Mouse (Mus musculus) left cerebral cortex, adult 9 months (tissue): ENCODE data around the gene Ube3b.

Source experiments
- DNase-seq, 2 experiments: peaks; one replicate each; pipeline ENCODE4 v3.0.0; 2022; ENCODE audit warnings: low spot score in 2 of 2

Ube3b gene

GRCm38 (mm10) chr5:114380209-114381012, at the start of gene Ube3b, which contains the start of gene Kctd10:
Gene Ube3b, plus strand, starts transcription at chr5:114380607.
Gene Kctd10, minus strand, starts transcription at chr5:114380508.
- peak in 1 of 2 experiments; percentile 86 for DNase-seq

GRCm38 (mm10) chr5:114342996-114343395, 37.4 kb upstream of the Ube3b start:
- DNase-seq: no peak

GRCm38 (mm10) chr5:114343612-114344011, 36.8 kb upstream of the Ube3b start:
- DNase-seq: no peak

DNA sequence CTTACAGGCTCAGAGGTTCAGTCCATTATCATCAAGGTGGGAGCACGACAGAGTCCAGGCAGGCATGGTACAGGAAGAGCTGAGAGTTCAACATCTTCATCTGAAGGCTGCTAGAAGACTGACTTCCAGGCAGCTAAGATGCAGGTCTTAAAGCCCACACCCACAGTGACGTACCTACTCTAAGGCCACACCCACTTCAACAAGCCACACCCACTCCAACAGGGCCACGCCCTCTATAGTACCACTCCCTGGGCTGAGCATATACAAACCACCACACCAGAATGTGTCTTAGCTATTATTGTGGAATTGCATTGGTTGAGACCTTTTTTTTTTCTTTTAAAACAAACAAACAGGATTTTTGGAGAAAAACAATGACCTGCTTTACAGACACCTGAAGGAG, 34.9 kb upstream of the Ube3b start:
- no peak for DNase-seq

- DNase-seq: no peak
Measured at GRCm38 (mm10) chr5:114347005-114347404, 33.4 kb upstream of the Ube3b start.

GRCm38 (mm10) chr5:114351490-114351889, 28.9 kb upstream of the Ube3b start:
- no peak for DNase-seq

DNA sequence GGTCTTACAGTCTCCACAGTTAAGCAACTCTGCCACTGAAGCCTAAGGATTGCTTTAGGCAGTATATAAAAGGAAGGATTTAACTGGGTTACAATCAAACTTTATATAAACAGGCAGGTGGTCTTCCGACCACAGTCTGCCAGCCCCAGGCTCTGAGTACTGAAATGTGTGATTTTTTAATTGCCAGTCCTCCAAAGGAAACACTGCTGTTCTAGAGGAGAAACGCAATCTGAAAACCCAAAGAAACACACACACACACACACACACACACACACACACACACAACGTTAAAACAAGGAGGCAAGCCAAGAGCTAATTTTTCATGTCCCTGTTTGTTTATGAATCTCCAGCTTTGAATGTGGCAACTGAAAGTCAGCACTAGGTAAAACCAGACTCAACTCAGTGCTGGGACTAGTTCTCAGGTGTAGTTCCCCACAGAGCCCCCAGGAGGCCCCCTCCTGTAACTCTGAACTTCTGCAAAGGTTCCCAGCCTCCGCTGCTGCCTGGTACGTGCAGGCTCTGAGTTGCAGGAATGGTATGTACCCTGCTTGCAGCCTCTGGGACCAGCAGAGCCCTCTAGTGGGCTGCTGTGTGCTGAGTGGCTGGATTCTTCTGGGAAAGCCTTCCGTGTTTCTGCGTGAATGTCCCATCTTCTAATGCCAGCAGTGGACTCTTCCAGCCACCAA, 24.0 kb upstream of the Ube3b start:
- peak in 1 of 2 experiments; percentile 76 for DNase-seq

- DNase-seq: peak in 1 of 2 experiments; percentile 68
Measured at GRCm38 (mm10) chr5:114356936-114357751, 23.3 kb upstream of the Ube3b start.

- peak in 1 of 2 experiments; percentile 64 for DNase-seq
Measured at GRCm38 (mm10) chr5:114358833-114359232, 21.6 kb upstream of the Ube3b start.

DNA sequence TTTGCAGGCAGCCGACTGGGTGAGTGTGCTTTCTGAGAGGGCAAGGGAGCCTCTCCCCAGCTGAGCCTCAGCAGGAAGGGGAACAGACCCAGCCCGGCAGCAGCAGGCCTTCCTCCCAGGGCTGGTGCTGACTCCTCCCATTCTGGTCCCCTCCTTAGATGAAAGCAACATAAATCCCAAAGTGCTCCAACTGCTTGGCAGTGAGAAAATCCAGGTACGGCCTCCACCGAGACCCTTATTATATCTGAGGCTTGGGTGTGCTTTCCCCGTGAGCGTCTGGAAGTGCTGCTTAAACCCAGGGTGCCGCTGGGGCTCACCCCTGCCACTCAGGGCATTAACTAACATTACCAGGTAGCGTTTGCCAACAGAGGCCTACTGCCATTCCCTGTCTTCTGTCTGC, 20.8 kb upstream of the Ube3b start:
- no peak for DNase-seq

DNA sequence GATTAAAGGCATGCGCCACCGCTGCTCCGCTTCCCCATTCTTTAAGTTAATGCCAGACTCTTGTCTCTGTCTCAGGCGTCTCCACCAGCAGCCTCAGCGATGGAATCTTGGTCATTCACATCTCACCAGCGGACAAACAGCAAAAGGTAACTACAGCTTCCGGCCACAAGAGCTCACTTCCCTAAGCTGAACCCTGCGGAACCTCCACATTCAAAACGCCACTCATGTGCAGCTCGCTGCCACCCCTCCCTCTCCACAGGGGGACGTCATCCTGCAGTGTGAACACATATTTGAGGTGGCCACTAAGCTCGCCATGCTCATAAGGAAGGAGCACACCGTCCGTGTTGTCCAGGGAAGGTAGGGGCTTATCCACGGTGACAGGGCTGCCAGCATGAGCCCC, 19.4 kb upstream of the Ube3b start:
- DNase-seq: no peak

DNA sequence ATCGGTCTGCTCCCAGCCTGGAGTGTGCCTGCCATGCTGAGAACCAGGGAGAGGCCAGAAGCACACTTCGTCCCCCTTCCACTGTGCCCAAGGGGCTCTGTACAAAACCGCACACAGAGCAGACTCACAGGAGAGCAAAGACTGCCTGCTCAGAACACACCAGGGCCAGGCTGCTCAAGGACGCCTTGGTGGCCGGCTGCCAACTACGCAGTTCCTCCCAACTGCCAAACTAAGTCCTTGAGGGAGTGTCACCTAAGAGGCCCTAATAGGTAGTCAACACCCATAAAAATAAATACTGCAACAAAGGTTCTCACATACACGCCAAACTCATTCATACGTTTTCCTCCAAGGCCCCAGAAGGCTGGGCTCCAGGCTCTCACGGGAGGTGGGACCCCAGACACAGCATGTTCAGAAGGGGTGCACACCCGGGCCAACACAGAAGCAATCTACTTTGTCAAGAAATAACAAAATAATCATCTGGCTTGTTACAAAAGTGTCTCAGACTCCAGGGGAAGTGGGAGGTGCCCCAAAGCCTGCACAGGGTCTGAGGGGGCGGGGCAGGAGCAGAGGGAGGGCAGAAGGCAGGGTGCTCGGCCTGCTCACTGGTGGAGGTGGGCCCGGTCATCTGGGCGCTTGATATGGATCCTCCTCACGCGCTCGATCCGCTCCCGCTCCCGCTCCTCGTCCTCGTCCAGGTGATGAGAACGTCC, 15.2 kb upstream of the Ube3b start:
- no peak for DNase-seq

- DNase-seq: no peak
Measured at GRCm38 (mm10) chr5:114368121-114368520, 12.3 kb upstream of the Ube3b start.

DNA sequence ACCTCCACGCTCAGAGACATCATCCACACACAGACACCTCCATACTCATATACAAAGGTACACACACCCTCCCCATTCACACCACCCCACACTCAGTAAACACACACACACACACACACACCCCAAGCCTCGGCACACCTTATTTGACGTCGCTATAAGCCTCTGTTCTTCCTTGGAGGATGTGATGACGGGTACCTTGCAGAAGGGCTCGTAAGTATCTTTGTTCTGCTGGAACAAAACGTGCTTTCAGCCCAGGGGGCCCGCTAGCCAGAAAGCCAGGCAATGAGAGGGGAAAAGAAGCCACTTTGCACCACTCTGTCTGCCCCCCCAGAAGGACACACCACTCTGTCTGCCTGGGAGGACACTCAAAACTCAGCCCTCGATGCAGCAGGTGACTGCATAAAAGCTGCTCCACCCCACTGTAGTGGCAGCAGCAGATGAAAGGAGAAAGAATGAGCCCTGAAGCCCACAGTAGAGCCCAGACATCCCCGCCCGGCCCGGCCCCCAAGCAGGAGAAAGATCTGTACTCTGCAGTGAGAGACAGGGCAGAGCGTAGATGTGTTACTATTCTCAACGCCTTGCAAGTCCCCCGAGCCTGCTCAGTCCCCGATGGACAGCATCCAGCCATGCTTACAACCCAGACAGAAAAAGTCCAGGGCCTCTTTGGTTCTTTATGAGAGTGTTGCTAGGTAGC, 11.5 kb upstream of the Ube3b start:
- no peak for DNase-seq

GRCm38 (mm10) chr5:114369921-114370320, 10.5 kb upstream of the Ube3b start:
- no peak for DNase-seq

DNA sequence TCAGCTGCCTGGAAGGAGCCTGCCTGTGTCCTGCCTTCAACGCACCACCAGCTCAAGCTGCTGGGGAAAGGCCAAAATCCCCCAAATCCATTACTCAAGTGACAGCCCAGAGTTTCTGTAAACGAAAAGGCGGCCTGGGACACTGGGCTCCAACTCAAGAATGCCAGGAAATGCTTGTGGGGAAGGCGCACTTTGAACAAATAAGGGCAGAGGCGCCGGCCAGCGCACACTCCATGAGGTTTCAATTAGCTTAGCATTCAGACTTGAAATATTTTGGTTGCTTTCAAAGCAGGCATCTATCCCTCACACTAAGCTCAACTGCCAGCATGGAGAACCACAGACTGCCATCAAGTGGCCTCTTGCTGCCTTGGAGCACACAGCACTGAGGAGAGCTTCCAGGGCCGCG, 10.0 kb upstream of the Ube3b start:
- DNase-seq: no peak

DNA sequence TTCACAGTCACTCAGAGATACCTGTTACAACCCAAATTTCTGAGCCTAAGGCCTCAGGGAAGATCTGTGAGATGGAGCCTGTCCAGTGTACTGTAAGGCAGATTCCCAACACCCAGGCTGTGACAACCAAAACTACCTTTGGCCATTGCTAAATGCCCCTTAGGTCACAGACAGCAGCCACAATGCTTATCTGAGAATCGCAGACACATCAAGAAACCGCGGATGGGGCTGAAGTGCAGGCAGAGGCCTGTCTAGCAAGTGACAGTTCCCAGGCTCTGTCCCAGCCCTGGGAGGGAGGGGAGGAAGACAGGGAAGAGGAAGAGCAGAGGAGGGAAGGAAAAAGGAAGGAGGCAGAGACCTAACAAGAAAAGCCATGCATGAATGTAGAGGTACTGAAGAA, 9.1 kb upstream of the Ube3b start:
- no peak for DNase-seq

GRCm38 (mm10) chr5:114371731-114372473, 8.5 kb upstream of the Ube3b start:
- no peak for DNase-seq

DNA sequence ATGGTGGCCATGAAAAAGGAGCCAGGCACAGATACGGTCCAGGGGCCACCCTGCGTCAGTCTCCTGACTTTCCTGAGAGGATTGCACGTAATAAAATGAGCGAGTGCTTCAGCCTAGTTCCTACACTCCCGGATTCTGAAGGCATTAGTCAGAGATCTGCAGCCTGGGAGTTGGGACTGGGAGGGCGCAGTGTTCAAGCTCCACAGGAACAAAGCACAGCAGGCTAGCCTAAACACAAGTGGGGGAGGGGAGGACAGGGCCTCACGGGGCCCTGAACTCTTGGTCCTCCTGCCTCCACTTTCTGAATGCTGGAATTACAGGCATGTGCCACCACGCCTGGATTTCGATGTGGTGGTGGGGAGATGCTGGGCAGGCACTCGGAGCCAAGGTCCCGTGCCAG, 7.8 kb upstream of the Ube3b start:
- DNase-seq: no peak

GRCm38 (mm10) chr5:114373174-114373573, 7.2 kb upstream of the Ube3b start:
- no peak for DNase-seq
